Mouse (Mus musculus) liver, postnatal 0 days (tissue): ENCODE results near the gene Dao.

ENCODE experiments used
- CTCF ChIP-seq: sonication (generic); IDR thresholded peaks from 2 replicates; pipeline ENCODE4 v1.5.1; 2016; ENCODE audit warnings: antibody characterized with exemption, low read depth
- EP300 ChIP-seq: IDR thresholded peaks from 2 replicates; pipeline ENCODE4 v1.6.1; 2016; ENCODE audit warnings: antibody characterized with exemption, low read depth, mild to moderate bottlenecking

GRCm38 (mm10) chr5:114007753-114008453, 4.4 kb downstream of the Dao start:
- TF ChIP-seq CTCF = no peak
- TF ChIP-seq EP300 = no peak
